Mouse (Mus musculus) cortical plate, adult 2 months (tissue): ENCODE data around the gene Brd7. TPM values are rescaled to one million over a fixed set of nuclear protein-coding genes. Genes with fewer than 3 reads are reported as not detected.

Source experiments
- H3K27ac ChIP-seq: fragments of 200-500 bp; 2 replicates; pipeline ENCODE4 v1.5.1; 2012; ENCODE audit warnings: low read length, control low read depth, inconsistent platforms; ENCODE audit not compliant: insufficient read depth
- H3K4me1 ChIP-seq: fragments of 200-500 bp; 2 replicates; pipeline ENCODE4 v1.6.1; 2011; ENCODE audit warnings: low read length; ENCODE audit not compliant: control insufficient read depth, insufficient read depth
- H3K4me3 ChIP-seq: fragments of 200-500 bp; 2 replicates; pipeline ENCODE4 v1.5.1; 2011; ENCODE audit warnings: mild to moderate bottlenecking, low read length, control low read depth; ENCODE audit not compliant: insufficient read depth
- CTCF ChIP-seq: fragments of 200-500 bp; IDR thresholded peaks from 2 replicates; pipeline ENCODE4 v1.5.1; 2011; ENCODE audit warnings: mild to moderate bottlenecking, control low read depth, low read length; ENCODE audit not compliant: insufficient read depth; ENCODE audit errors: extremely low read depth
- POLR2A ChIP-seq: fragments of 200-500 bp; IDR thresholded peaks from 2 replicates; pipeline ENCODE4 v1.6.1; 2011; ENCODE audit warnings: mild to moderate bottlenecking, low read length, control low read depth; ENCODE audit not compliant: insufficient read depth; ENCODE audit errors: extremely low read depth
- polyA plus RNA-seq: library from polyadenylated mRNA; depleted of rRNA; stranded (reverse); fragments of >200 nt; gene quantifications from 2 replicates; pipeline ENCODE4 v1.2.3, GENCODE M21; 2012; rRNA removed

Brd7 gene
- 54.2 and 59.2 TPM in 2 replicates for polyA plus RNA-seq

DNA sequence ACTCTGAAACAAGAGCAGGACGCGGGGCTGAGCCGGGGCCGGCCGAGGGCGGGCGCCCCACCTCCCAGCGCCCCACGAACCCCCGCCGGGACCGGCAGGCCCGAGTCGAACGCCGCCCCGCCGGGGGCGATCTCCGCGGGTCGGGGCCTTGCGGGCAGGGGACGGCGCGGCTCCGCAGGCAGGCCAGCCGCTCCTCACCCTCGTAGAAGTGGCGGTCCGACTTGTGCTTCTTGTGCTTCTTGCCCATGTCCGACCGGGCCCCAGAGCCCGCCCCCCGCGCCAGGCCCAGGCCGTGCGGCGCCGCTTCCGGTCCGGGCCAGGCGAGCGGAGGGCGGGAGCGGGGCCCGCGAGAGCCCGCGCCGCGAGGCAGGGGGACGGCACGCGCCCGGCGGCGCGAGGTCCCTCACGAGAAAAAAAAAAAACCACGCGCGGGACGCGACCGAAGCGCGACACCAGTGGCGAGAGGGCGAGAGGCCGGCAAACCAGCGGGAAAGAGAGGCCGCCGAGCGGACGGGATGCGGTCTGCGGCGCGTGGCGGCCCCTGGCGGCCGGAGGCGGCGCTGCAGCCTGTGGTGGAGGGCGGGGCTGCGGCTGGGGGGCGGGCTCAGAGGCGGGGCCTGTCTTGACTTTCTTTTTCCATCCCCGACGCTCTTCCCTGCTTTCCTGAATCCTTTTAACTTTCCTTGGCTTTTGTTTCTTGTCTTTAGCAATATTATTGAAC is at the start of gene Brd7:
Gene Brd7 (minus strand): TSS at position 487 of the 721 bp plus-strand sequence.
- Histone ChIP-seq H3K4me3 (peak within 1 kb of the TSS; percentile 92), H3K27ac (peak within 1 kb of the TSS; percentile 100), H3K4me1 (peaks cover 3% of the 10 kb centered on the region; the same call in 1 of the 2 replicates)
- TF ChIP-seq POLR2A (peak; percentile 34; the same call in 1 of the 2 replicates), CTCF (peak; percentile 43)

- no peaks in the 10 kb centered on the region for H3K4me1 ChIP-seq
- no peak overlapping the region for H3K27ac ChIP-seq
- TF ChIP-seq POLR2A, result no peak
- TF ChIP-seq CTCF, result no peak
- H3K4me3 ChIP-seq, result no peak overlapping the region
Observed at GRCm38 (mm10) chr8:88411461-88411860, 49.5 kb upstream of the Brd7 start.

- Histone ChIP-seq H3K27ac (no peak overlapping the region), H3K4me3 (no peak overlapping the region), H3K4me1 (no peaks in the 10 kb centered on the region)
- no peak for TF ChIP-seq POLR2A
- no peak for TF ChIP-seq CTCF
Observed at GRCm38 (mm10) chr8:88409401-88409940, 47.5 kb upstream of the Brd7 start.

DNA sequence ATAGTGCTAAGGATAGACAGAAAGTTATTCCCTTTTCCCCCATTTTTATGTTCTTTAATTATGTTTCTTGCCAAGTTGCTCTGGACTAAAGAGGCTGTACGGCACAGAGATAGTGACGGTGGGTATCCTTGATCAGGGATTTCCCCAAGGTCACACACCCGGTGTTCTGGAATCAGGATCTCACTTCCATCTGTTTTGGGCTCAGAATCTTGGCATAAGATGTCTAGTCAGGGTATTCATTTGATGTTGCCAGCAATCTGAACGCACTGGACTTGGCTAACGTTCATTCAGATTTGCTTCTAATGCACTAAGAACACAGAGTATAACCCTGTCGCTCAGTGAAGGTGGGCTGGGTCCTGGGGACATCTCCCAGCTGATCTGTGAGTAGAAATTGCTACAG is 45.7 kb upstream of the Brd7 start:
- Histone ChIP-seq H3K27ac (no peak overlapping the region), H3K4me1 (no peaks in the 10 kb centered on the region), H3K4me3 (no peak overlapping the region)
- TF ChIP-seq CTCF, result no peak
- TF ChIP-seq POLR2A, result no peak

DNA sequence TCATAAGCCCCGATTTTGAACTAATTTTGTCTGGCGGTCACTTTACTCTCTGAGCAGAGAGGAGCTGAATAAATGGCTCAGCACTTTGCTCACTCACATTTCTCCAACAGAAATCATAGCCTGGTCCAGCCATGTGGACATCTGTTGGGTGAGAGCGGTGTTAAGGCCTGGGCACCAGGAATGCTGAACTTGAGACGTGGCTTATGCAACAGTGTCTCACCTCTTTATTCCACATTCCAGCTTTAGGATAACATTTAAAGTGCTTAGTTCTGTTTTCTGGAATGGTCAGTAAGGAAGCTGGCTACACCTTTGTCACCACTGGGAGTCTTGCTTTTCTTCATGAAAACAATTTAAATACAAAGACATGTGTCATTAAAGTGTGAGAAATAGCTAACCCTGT is 36.1 kb upstream of the Brd7 start:
- no peak overlapping the region for H3K4me3 ChIP-seq
- H3K4me1 ChIP-seq, result no peaks in the 10 kb centered on the region
- TF ChIP-seq POLR2A (no peak), CTCF (no peak)
- H3K27ac ChIP-seq, result no peak overlapping the region

DNA sequence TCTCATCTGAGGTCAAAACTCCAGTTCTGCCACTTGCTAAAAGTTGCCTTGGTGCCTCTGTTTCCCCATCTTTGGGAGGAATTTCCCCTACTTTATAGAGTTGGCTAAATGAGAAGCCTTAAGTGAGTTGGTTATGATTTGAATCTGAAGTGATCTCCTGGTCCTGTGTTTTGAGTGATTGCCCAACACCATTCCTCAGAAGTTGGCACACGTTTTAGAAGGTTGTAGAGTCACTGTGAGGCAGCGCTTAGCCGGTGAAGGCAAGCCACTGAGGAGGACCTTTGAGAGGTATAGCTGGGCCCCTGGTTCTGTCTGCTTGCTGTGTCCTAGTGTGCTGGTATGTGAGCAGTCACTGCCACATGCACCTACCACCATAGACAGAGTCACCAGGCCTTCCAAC is 31.3 kb upstream of the Brd7 start:
- H3K27ac ChIP-seq, result no peak overlapping the region
- H3K4me1 ChIP-seq, result no peaks in the 10 kb centered on the region
- no peak overlapping the region for H3K4me3 ChIP-seq
- no peak for TF ChIP-seq POLR2A
- TF ChIP-seq CTCF, result no peak

GRCm38 (mm10) chr8:88390749-88391148 is 28.8 kb upstream of the Brd7 start:
- H3K4me3 ChIP-seq, result no peak overlapping the region
- 0 out of 2 replicates have a peak, but pooled peaks have one; percentile 8 for TF ChIP-seq CTCF
- no peak for TF ChIP-seq POLR2A
- H3K4me1 ChIP-seq, result no peaks in the 10 kb centered on the region
- no peak overlapping the region for H3K27ac ChIP-seq

- no peak for TF ChIP-seq POLR2A
- no peak for TF ChIP-seq CTCF
- Histone ChIP-seq H3K27ac (no peak overlapping the region), H3K4me3 (no peak overlapping the region), H3K4me1 (no peaks in the 10 kb centered on the region)
Observed at GRCm38 (mm10) chr8:88388691-88389239, 26.8 kb upstream of the Brd7 start.

GRCm38 (mm10) chr8:88387874-88388273 is 25.9 kb upstream of the Brd7 start:
- H3K4me3 ChIP-seq, result no peak overlapping the region
- TF ChIP-seq POLR2A, result no peak
- TF ChIP-seq CTCF, result no peak
- H3K4me1 ChIP-seq, result no peaks in the 10 kb centered on the region
- no peak overlapping the region for H3K27ac ChIP-seq

DNA sequence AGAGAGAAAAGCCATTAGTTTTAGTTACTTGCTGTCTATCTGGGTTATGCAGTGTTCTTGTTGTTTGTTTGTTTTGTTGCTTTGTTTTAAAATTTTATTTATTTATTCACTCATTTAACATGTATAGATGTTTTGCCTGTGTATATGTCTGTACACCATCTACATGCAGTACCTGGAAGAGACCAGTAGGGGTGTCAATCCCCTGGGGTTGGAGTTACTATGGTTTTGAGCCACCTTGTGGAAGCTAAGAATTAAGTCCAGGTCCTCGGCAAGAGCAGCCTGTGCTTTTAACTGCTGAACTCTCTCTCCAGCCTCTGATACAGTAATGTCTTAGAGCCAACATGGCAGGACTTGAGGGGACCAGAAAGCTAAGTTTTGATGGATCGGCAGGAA is 21.2 kb upstream of the Brd7 start:
- TF ChIP-seq CTCF (no peak), POLR2A (no peak)
- H3K4me3 ChIP-seq, result no peak overlapping the region
- H3K4me1 ChIP-seq, result no peaks in the 10 kb centered on the region
- H3K27ac ChIP-seq, result no peak overlapping the region
